Mouse (Mus musculus): ENCODE results near the gene Ddost. TPM values are rescaled to one million over a fixed set of nuclear protein-coding genes. Genes with fewer than 3 reads are reported as not detected.
A peak's percentile ranks its signal among the peaks of the same experiment; 100 is the strongest.
"Not testable (repeated sequence)": the region's sequence is repeated elsewhere in the genome, so short reads cannot be mapped to it uniquely, and the experiment has no call there.

Gene Ddost
- polyA plus RNA-seq, 1 experiment from 2014 or later, result 185 TPM

GRCm38 (mm10) chr4:138326077-138326695 lies 21.7 kb downstream of the Ddost start, which contains the start of gene Pink1:
Pink1 (minus strand) TSS chr4:138326307.
- H3K27me3 ChIP-seq (ENCODE audit: control insufficient read depth, insufficient read depth, low read depth, low read length), result peaks cover 4% of the 10 kb centered on the region; the same call in 1 of the 2 replicates
- WGBS (ENCODE audit: insufficient replicate concordance), result 2% methylated on average over 41 of the region's 41 CpGs
- H3K36me3 ChIP-seq (ENCODE audit: control insufficient read depth, insufficient read depth), result no peaks in the 10 kb centered on the region
- H3K9me3 ChIP-seq (replicated peaks; ENCODE audit: control insufficient read depth, low read length), result no peaks in the 10 kb centered on the region
- H3K4me1 ChIP-seq (ENCODE audit: control insufficient read depth, low read depth, low read length), result peaks cover 13% of the 10 kb centered on the region
- peak within 1 kb of the TSS; percentile 69 for H3K4me2 ChIP-seq (ENCODE audit: low read depth, low read length)
- peak within 1 kb of the TSS; percentile 83 for H3K9ac ChIP-seq (ENCODE audit: low read depth, low read length)
- H3K4me3 ChIP-seq (ENCODE audit: low read depth, low read length), result peak within 1 kb of the TSS; percentile 93
- H3K27ac ChIP-seq (ENCODE audit: low read length), result peak within 1 kb of the TSS; percentile 93
- peak; percentile 62 for ATAC-seq (ENCODE audit: low read depth)

- 60% methylated on average over 8 of the region's 12 CpGs for WGBS (ENCODE audit: insufficient replicate concordance)
- ATAC-seq (ENCODE audit: low read depth); H3K9me3 ChIP-seq (replicated peaks; ENCODE audit: control insufficient read depth, low read length); H3K36me3 ChIP-seq (ENCODE audit: control insufficient read depth, insufficient read depth); H3K4me3 ChIP-seq (ENCODE audit: low read depth, low read length); H3K9ac ChIP-seq (ENCODE audit: low read depth, low read length); H3K27me3 ChIP-seq (ENCODE audit: control insufficient read depth, insufficient read depth, low read depth, low read length): not testable (repeated sequence)
- Histone ChIP-seq H3K4me2 (ENCODE audit: low read depth, low read length) (0 out of 2 replicates have a peak overlapping the region, but pooled peaks have one; percentile 6), H3K4me1 (ENCODE audit: control insufficient read depth, low read depth, low read length) (peaks cover 13% of the 10 kb centered on the region), H3K27ac (ENCODE audit: low read length) (peak overlapping the region; percentile 93; the same call in 1 of the 2 replicates)
Observed at GRCm38 (mm10) chr4:138327155-138327554, 22.6 kb downstream of the Ddost start.

DNA sequence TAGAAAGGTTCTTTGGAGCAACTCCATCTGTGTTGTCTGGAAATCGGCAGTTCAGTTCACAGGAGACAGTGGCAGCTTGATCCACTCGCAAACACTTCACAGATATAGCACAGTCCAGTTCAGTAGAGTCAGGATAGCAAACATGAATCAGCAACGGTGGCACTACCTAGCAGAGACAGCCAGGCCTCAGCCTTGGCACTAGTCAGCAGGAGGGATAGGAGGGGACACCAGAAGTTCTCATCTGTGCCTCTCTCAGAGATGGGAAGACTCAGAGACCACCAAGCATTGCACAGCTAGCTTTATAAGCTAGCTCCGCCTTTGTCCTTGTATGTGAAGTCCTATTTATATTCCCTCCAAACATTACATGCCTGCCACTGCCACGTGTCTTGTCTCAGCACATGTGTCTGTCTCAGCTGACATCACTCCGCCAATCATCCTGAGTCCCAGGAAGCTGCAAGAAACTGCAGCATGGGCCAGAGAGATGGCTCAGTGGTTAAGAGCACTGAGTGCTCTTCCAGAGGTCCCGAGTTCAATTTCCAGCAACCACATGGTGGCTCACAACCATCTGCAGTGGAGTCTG lies 23.5 kb downstream of the Ddost start:
- no peak for ATAC-seq (ENCODE audit: low read depth)
- peak overlapping the region; percentile 40 for H3K4me2 ChIP-seq (ENCODE audit: low read depth, low read length)
- H3K27me3 ChIP-seq (ENCODE audit: control insufficient read depth, insufficient read depth, low read depth, low read length), result peaks cover 4% of the 10 kb centered on the region; the same call in 1 of the 2 replicates
- H3K27ac ChIP-seq (ENCODE audit: low read length), result peak overlapping the region; percentile 69
- peaks cover 13% of the 10 kb centered on the region for H3K4me1 ChIP-seq (ENCODE audit: control insufficient read depth, low read depth, low read length)
- peak overlapping the region; percentile 53 for H3K4me3 ChIP-seq (ENCODE audit: low read depth, low read length)
- no peaks in the 10 kb centered on the region for H3K36me3 ChIP-seq (ENCODE audit: control insufficient read depth, insufficient read depth)
- H3K9me3 ChIP-seq (replicated peaks; ENCODE audit: control insufficient read depth, low read length), result no peaks in the 10 kb centered on the region
- peak overlapping the region; percentile 41 for H3K9ac ChIP-seq (ENCODE audit: low read depth, low read length)
- WGBS (ENCODE audit: insufficient replicate concordance), result 58% methylated on average over 7 of the region's 7 CpGs

DNA sequence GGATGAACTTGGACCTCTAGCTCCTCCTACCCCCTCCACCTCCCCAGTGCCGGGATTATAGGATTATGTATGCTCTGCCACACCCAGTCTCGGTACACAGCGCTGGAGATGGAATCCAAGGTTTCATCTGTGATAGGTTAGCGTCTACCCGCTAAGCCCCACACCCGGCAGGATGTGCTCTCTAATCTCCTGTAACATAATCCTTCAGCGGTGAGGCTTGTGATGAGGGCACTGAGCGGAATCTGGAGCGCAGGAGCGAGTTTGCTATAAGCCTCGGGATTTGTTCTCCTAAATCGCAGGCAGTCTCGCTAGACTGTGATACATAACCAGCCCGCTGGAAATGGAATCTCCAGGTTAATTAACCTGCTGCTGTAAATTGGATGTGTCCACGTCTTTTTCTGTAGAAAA lies 25.7 kb downstream of the Ddost start:
- Histone ChIP-seq H3K4me3 (ENCODE audit: low read depth, low read length) (no peak overlapping the region), H3K4me1 (ENCODE audit: control insufficient read depth, low read depth, low read length) (peaks cover 7% of the 10 kb centered on the region), H3K4me2 (ENCODE audit: low read depth, low read length) (no peak overlapping the region), H3K27ac (ENCODE audit: low read length) (no peak overlapping the region), H3K9ac (ENCODE audit: low read depth, low read length) (no peak overlapping the region), H3K36me3 (ENCODE audit: control insufficient read depth, insufficient read depth) (no peaks in the 10 kb centered on the region), H3K27me3 (ENCODE audit: control insufficient read depth, insufficient read depth, low read depth, low read length) (peaks cover 4% of the 10 kb centered on the region; the same call in 1 of the 2 replicates), H3K9me3 (replicated peaks; ENCODE audit: control insufficient read depth, low read length) (no peaks in the 10 kb centered on the region)
- WGBS (ENCODE audit: insufficient replicate concordance), result 27% methylated on average over 15 of the region's 15 CpGs
- ATAC-seq (ENCODE audit: low read depth), result no peak

GRCm38 (mm10) chr4:138331647-138332046 lies 27.1 kb downstream of the Ddost start:
- no peak overlapping the region for H3K4me2 ChIP-seq (ENCODE audit: low read depth, low read length)
- H3K36me3 ChIP-seq (ENCODE audit: control insufficient read depth, insufficient read depth), result no peaks in the 10 kb centered on the region
- H3K9me3 ChIP-seq (replicated peaks; ENCODE audit: control insufficient read depth, low read length), result no peaks in the 10 kb centered on the region
- peaks cover 4% of the 10 kb centered on the region; the same call in 1 of the 2 replicates for H3K27me3 ChIP-seq (ENCODE audit: control insufficient read depth, insufficient read depth, low read depth, low read length)
- 70% methylated on average over 9 of the region's 9 CpGs for WGBS (ENCODE audit: insufficient replicate concordance)
- no peak overlapping the region for H3K27ac ChIP-seq (ENCODE audit: low read length)
- H3K9ac ChIP-seq (ENCODE audit: low read depth, low read length), result no peak overlapping the region
- no peaks in the 10 kb centered on the region; the same call in 1 of the 2 replicates for H3K4me1 ChIP-seq (ENCODE audit: control insufficient read depth, low read depth, low read length)
- no peak for ATAC-seq (ENCODE audit: low read depth)
- H3K4me3 ChIP-seq (ENCODE audit: low read depth, low read length), result no peak overlapping the region

DNA sequence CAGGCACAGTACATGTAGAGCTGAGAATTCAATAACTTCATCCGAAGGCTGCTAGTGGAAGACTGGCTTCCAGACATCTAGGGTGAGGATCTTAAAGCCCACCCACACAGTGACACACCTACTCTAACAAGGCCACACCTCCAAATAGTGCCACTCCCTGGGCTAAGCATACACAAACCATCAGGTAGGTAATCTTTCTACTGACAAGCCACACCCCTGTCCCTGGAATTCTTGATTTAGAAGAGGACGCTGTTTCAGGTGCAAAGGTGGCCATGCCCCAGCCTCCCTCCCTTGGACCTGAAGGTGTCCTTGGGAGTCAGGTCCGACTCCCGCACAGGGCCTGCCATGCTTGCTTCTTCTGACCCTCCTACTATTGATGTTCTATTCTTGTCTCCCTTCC lies 28.6 kb downstream of the Ddost start:
- Histone ChIP-seq H3K9me3 (replicated peaks; ENCODE audit: control insufficient read depth, low read length) (no peaks in the 10 kb centered on the region), H3K4me1 (ENCODE audit: control insufficient read depth, low read depth, low read length) (peaks cover 2% of the 10 kb centered on the region), H3K4me3 (ENCODE audit: low read depth, low read length) (no peak overlapping the region), H3K4me2 (ENCODE audit: low read depth, low read length) (no peak overlapping the region), H3K9ac (ENCODE audit: low read depth, low read length) (no peak overlapping the region), H3K27ac (ENCODE audit: low read length) (no peak overlapping the region), H3K27me3 (ENCODE audit: control insufficient read depth, insufficient read depth, low read depth, low read length) (peaks cover 4% of the 10 kb centered on the region; the same call in 1 of the 2 replicates), H3K36me3 (ENCODE audit: control insufficient read depth, insufficient read depth) (no peaks in the 10 kb centered on the region)
- ATAC-seq (ENCODE audit: low read depth), result no peak
- 74% methylated on average over 4 of the region's 4 CpGs for WGBS (ENCODE audit: insufficient replicate concordance)

GRCm38 (mm10) chr4:138335036-138335435 lies 30.5 kb downstream of the Ddost start:
- Histone ChIP-seq H3K4me2 (ENCODE audit: low read depth, low read length) (no peak overlapping the region), H3K9me3 (replicated peaks; ENCODE audit: control insufficient read depth, low read length) (no peaks in the 10 kb centered on the region), H3K4me1 (ENCODE audit: control insufficient read depth, low read depth, low read length) (peaks cover 2% of the 10 kb centered on the region), H3K4me3 (ENCODE audit: low read depth, low read length) (no peak overlapping the region), H3K27ac (ENCODE audit: low read length) (no peak overlapping the region), H3K36me3 (ENCODE audit: control insufficient read depth, insufficient read depth) (no peaks in the 10 kb centered on the region), H3K27me3 (ENCODE audit: control insufficient read depth, insufficient read depth, low read depth, low read length) (peaks cover 4% of the 10 kb centered on the region; the same call in 1 of the 2 replicates), H3K9ac (ENCODE audit: low read depth, low read length) (no peak overlapping the region)
- ATAC-seq (ENCODE audit: low read depth), result no peak
- 79% methylated on average over 12 of the region's 12 CpGs for WGBS (ENCODE audit: insufficient replicate concordance)

DNA sequence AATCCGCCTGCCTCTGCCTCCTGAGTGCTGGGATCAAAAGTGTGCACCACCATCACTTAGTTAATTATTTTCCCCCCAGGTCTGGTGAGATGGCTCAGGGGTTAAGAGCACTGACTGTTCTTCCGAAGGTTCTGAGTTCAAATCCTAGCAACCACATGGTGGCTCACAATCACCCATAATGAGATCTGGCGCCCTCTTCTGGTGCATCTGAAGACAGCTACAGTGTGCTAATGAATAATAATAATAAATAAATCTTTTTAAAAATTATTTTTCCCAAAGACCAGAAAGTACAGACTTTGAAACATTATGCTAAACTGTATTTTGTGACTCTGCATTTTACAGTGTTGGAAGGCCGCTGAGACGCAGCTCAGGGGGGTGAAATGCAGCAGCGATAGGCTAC lies 31.1 kb downstream of the Ddost start:
- WGBS (ENCODE audit: insufficient replicate concordance), result 70% methylated on average over 6 of the region's 6 CpGs
- H3K4me3 ChIP-seq (ENCODE audit: low read depth, low read length), result no peak overlapping the region
- peaks cover 4% of the 10 kb centered on the region; the same call in 1 of the 2 replicates for H3K27me3 ChIP-seq (ENCODE audit: control insufficient read depth, insufficient read depth, low read depth, low read length)
- no peak overlapping the region for H3K9ac ChIP-seq (ENCODE audit: low read depth, low read length)
- no peaks in the 10 kb centered on the region for H3K9me3 ChIP-seq (replicated peaks; ENCODE audit: control insufficient read depth, low read length)
- no peaks in the 10 kb centered on the region for H3K36me3 ChIP-seq (ENCODE audit: control insufficient read depth, insufficient read depth)
- peaks cover 2% of the 10 kb centered on the region for H3K4me1 ChIP-seq (ENCODE audit: control insufficient read depth, low read depth, low read length)
- no peak for ATAC-seq (ENCODE audit: low read depth)
- H3K27ac ChIP-seq (ENCODE audit: low read length), result no peak overlapping the region
- no peak overlapping the region for H3K4me2 ChIP-seq (ENCODE audit: low read depth, low read length)

GRCm38 (mm10) chr4:138336876-138337275 lies 32.3 kb downstream of the Ddost start:
- Histone ChIP-seq H3K27ac (ENCODE audit: low read length) (no peak overlapping the region), H3K9me3 (replicated peaks; ENCODE audit: control insufficient read depth, low read length) (no peaks in the 10 kb centered on the region), H3K4me3 (ENCODE audit: low read depth, low read length) (no peak overlapping the region), H3K4me2 (ENCODE audit: low read depth, low read length) (no peak overlapping the region), H3K9ac (ENCODE audit: low read depth, low read length) (no peak overlapping the region), H3K27me3 (ENCODE audit: control insufficient read depth, insufficient read depth, low read depth, low read length) (no peaks in the 10 kb centered on the region; the same call in 1 of the 2 replicates), H3K36me3 (ENCODE audit: control insufficient read depth, insufficient read depth) (no peaks in the 10 kb centered on the region), H3K4me1 (ENCODE audit: control insufficient read depth, low read depth, low read length) (peaks cover 2% of the 10 kb centered on the region)
- ATAC-seq (ENCODE audit: low read depth), result no peak
- WGBS (ENCODE audit: insufficient replicate concordance), result 29% methylated on average over 5 of the region's 5 CpGs

Data from liver, embryonic 16.5 days (tissue).